Mouse (Mus musculus): Measurements from ENCODE around the gene Cyp2j12. TPM values are rescaled to one million over a fixed set of nuclear protein-coding genes. Genes with fewer than 3 reads are reported as not detected.

The Cyp2j12 gene
- polyA plus RNA-seq (2012; rRNA removed) = not detected in 2 replicates

DNA sequence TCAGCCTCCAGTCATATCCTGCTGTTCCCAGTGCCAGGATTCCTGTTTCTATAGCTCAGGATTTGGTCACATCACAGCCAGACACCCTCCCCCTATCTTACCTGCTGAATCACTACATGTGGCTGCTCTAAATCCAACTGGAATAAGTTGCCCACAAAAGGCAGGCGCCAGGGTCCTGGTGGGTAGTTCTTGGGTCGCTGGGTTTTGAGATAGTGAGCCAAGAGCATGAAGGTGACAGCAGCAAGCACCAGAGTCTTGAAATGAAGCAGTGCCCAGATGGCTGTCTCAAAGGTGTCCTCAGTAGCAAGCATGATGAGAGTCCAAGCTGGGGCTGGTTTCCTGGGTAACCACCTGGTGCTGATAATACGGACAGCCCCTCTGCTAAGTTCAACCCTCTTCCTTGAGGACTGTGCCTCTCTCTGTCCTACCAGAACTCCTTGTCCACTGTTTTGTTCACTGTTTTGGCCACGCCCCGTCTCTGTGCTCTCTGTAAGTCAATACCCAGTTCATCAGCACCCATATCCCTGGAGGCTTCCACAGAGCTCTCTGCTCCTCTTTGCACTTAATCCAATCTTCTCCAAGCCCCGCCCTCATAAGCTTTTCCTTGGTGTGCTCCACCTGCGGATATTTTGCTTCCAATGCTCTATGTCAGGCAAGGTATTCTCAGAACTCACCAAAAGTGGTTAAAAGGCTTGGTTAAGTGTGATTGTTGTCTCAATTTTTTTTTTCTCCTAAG lies at the start of gene Cyp2j12:
Cyp2j12 (minus strand) TSS at position 421 of the 736 bp plus-strand sequence.

DNA sequence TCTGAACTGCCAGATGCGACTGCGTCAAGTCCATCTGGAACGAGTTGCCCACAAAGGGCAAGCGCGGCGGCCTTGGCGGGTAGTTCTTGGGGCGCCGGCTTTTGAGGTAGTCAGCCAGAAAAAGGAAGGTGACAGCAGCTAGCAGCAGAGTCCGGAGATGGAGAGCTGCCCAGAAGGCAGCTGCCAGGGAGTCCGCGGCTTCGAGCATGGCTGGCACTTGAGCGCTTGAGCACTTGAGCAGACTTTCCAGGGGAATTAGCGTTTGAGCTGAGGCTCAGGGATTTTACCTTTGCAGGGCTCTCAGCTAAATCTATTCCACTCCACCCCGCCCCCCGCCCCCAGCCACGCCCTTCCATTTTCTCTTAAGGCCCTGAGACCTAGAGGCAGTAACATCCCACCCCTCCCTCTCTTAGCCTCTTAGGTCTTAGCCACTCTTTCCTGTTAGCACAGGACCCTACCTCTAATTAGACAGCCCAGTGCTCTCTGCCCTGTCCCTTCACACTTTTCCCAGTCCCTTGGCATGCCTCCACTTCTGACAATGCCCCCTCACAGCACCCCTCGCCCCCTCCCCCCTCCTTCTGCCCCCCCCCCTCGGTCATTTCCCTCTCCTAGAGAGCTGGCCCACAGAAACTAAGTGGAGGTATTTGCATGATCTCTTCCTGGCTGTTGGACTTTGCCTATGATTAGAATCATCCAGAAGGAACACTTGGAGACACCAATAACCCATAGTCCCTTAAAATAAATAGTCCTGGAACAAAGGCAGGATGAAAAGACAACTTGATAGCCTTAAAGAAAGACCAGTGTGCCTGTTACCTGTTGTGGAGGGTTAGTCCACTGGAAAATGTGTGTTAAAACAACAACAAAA lies 63.5 kb downstream of the Cyp2j12 start, which contains the start of gene Cyp2j13:
Cyp2j13 (minus strand) TSS at position 286 of the 865 bp plus-strand sequence.

Other genes with a start within 250 kb of the Cyp2j12 start
- gene Hook1, start 173.9 kb downstream of the Cyp2j12 start, polyA plus RNA-seq (2012; rRNA removed) = 17.4 and 19.1 TPM in 2 replicates
- 0.13 TPM in 1 of 2 replicates, not detected in the other for gene Cyp2j13, start 63.6 kb downstream of the Cyp2j12 start, polyA plus RNA-seq (2012; rRNA removed)
- not detected in 2 replicates for gene Cyp2j7, start 95.5 kb upstream of the Cyp2j12 start, polyA plus RNA-seq (2012; rRNA removed)
- gene Cyp2j11, start 207.5 kb upstream of the Cyp2j12 start, polyA plus RNA-seq (2012; rRNA removed) = not detected in 2 replicates

All from colon, adult 2 months (tissue).